Mouse (Mus musculus) yolk sac, embryonic 10.5 days (tissue): ENCODE data around the gene Rnf144a.
A peak's percentile ranks its signal among the peaks of the same experiment; 100 is the strongest.
"Not testable (repeated sequence)": the region's sequence is repeated elsewhere in the genome, so short reads cannot be mapped to it uniquely, and the experiment has no call there.

Experiments
- DNase-seq: peaks from one replicate; pipeline ENCODE4 v3.0.0-alpha.2; 2017; ENCODE audit warnings: low spot score

Gene Rnf144a

GRCm38 (mm10) chr12:26415104-26415771 lies at the start of gene Rnf144a:
Rnf144a (minus strand) TSS chr12:26415254.
- peak; percentile 66 for DNase-seq

- DNase-seq = no peak
These were observed 45.0 kb upstream of the Rnf144a start for GRCm38 (mm10) chr12:26460091-26460490.

DNA sequence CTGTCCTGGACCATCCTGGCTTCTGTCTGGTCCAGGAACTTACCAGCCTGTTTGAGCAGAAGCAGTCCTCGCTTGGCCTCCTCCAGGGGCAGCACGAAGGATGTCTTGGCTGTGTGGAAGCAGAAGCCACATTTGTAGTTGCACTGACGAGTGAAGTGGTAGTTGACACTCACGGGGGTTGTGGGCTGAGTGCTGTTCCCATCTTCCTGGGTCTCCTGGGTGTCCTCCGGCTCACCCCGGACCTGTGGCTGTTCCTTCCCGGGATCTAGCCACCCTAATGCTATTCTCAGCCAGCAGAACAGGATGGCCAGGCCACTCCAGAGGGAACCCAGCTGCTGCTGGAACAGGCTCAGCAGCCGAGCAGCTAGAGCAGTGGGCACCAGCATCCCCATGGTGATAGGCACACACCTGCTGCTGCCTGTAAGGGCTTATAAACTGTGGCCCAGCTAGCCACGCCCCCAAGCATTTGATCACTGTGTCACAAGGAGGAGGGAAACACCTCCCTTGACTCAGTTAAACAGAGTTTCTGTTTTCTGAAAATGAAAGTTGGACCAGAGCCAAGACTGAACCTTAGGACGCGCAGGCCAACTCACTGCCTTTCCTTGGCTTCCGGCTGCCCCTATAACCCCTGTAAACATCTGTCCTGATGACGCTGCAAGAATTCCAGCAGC lies 41.1 kb upstream of the Rnf144a start, which contains the start of gene Rsad2:
Gene Rsad2, minus strand, starts transcription at position 425 of the 671 bp plus-strand sequence.
- DNase-seq = peak; percentile 81

DNA sequence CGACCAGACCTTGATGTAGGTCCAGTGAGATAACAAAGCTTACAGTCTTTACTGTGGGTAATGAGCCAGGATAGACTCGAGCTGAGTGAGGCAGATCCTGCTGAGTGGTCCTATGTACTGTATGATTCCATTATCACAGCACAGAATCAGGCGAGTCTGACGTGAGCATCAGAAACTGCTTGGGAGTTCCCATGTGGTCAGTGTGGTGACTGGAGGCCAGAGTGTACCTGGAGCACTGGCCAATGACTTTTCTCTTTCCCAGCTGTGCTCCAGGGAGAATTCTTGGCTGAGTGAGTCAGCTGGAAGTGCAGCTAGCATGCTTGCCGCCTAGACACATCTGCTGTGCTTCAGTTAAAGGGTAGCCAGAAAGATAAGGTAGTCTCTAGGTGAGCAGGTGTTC lies 39.6 kb upstream of the Rnf144a start:
- DNase-seq = peak; percentile 57

GRCm38 (mm10) chr12:26452951-26453350 lies 37.9 kb upstream of the Rnf144a start:
- no peak for DNase-seq

DNA sequence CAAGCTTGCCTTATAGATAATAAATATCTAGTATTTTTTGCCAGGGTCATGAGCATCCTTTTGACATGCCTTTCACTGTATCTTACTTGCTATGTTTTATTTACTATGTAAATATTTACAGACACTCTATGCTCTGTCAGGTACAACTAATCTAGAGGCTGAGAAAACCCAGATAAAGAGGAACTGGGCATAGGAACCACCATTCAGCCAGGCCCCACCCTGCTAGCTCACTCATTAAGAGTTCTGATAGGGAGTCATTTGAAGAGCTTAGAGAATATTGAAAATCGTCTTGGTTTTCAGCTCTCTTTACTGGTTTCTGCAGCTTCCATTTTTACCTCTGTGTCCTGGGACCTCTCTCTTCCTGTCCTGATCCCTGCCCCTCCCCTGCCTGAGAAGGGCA lies 36.1 kb upstream of the Rnf144a start:
- DNase-seq = no peak

GRCm38 (mm10) chr12:26449483-26449882 lies 34.4 kb upstream of the Rnf144a start:
- DNase-seq = no peak

DNA sequence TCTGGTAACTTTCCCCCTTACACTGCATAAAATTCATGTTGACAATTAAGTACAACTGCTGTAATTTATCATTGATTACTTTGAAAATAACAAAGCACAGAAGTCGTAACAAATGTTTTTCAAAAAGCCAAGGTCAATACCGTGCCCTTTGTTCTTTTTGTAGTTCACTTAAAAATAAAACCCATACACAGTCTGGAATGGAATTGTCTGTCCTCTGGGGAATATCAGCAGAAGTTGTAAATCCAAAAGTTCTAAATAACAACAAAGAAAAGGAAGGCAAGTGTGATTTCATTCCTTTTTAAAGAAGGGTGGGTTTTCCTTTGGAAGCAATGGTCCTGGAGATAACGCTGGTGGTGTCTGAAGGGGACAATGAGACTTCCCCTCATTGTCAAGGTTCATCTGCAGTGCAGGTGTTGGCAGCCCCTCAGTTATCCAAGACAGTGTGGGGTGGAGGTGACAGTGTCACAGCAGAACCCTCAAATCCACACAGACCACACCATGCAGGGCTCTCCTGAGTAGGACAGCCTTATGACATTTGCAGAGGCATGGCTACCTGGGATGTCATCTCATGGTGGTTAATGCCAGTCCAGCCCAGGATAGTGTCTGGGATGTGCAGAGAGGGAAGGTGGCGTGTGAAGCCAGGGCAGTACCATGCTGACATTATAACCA lies 31.5 kb upstream of the Rnf144a start:
- no peak for DNase-seq

DNA sequence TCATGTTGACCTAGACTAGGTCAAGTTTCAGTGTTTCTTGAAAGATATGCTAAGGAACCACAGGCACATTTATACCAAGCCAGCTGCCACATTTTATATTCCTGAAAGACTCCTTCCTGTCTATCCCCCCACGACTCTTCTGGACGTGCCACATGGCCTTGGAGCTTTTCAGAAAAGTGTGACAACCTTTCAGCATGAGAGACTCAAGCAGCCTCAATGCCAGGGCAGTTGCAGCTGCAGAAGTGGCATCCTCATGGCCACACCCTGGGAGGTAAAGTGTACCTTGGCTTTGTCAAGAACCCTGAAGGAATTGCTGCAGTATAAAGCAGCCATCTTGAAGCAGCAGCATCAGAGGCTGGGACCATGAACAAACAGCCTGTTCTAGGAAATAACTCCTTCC lies 29.5 kb upstream of the Rnf144a start:
- DNase-seq = no peak

- DNase-seq = no peak
These were observed 29.0 kb upstream of the Rnf144a start for GRCm38 (mm10) chr12:26444054-26444453.

GRCm38 (mm10) chr12:26439366-26439765 lies 24.3 kb upstream of the Rnf144a start:
- no peak for DNase-seq

DNA sequence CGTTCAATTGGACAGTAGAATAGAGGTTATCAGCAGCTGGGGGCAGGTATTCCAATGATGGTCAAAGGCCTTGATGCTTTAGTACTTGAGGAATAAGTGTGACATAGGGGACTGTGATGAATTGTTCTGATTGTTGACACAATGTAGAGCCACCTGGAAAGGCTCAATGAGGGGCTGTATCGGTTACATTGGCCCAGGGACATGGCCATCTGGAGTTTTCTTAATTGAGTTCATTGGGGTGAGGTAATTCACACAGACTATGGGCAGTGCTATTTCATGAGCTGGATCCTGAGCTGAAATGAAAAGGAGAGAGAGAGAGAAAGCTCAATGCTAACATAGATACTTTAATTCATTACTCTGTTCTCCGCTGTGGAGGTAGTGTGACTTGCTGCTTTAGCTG lies 22.9 kb upstream of the Rnf144a start:
- DNase-seq = no peak

GRCm38 (mm10) chr12:26436334-26436733 lies 21.3 kb upstream of the Rnf144a start:
- no peak for DNase-seq

GRCm38 (mm10) chr12:26428771-26429170 lies 13.7 kb upstream of the Rnf144a start:
- DNase-seq = not testable (repeated sequence)

DNA sequence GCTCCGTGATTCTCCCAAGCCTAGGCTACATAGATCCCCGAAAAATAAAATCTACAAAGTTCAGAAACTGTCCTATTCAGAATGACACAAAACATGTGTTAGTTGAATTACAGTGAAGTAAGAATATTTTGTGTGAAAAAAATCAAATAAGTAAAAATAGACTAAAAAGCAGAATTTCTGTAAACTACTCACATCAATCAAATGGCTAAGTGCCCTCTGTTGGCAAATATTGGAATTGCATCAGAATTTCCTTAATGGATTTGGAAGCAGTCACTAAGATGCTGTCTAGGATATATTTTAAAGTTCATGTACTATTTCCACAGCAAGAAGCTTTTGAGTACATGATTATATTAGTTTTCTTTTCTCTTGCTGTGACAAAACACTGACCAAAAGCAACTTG lies 9.8 kb upstream of the Rnf144a start:
- DNase-seq = no peak

- no peak for DNase-seq
These were observed 3.3 kb upstream of the Rnf144a start for GRCm38 (mm10) chr12:26418322-26418721.

GRCm38 (mm10) chr12:26416636-26417295 lies 1.7 kb upstream of the Rnf144a start:
- DNase-seq = no peak

DNA sequence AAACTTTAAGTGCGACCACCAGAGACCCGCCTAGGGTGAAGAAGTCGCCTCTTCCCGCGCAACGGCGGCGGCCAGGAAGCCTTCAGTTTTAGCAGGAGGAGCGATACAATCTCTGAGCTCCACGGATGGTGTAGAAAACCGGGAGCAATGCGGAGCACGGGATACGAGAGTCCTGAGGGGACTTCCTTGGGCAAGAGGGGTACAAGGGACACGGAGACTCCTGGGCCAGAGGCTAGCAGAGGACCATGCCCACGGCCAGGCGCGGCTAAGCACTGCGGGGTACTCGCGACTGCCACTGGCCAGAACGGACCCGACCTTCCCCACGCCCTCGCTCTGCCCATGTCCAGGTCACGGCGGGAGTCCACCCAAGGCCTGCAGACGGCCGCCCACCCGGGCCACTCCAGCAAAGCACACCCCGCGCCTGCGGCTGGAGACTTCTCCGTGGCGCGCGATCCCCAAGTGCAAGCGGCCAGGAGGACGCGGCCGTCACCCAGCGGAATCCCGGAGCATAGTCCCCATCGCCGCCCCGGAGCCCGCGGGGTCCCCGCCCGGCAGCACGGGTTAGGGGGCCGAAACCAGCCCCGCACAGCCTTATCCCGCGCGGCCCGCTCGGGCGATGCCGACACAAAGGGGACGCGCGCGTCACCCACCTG lies 477 bp downstream of the Rnf144a start:
- peak; percentile 26 for DNase-seq

DNA sequence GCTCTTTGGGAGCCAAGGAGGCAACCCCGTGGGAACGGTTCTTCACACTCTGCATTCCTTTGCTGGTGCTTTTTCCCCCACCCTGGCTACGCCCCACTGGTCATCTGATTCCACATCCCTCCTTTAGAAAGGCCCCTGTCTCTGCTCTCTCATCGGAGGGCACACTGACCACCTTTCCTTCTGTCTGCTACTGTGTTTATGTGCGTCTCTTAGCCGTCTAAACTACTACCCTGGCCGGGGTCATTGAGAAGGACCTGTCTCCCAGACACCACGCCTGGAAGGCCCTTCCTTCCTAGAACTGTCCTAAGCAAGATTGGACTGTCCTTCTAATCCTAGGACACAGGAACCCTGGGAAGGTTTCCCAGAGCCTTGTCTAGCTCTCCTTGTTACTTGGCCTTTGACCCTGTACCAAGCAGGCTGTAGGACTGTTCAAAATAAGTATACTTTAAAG lies 1.1 kb downstream of the Rnf144a start:
- peak; percentile 7 for DNase-seq

GRCm38 (mm10) chr12:26412802-26413201 lies 2.3 kb downstream of the Rnf144a start:
- DNase-seq = no peak

- DNase-seq = no peak
These were observed 3.1 kb downstream of the Rnf144a start for GRCm38 (mm10) chr12:26411841-26412450.

GRCm38 (mm10) chr12:26410443-26410842 lies 4.6 kb downstream of the Rnf144a start:
- DNase-seq = no peak
